Mouse (Mus musculus) heart, adult 11 months (tissue): ENCODE measurements around the gene Trib2.

ENCODE experiments used
- DNase-seq: peaks from one replicate; pipeline ENCODE4 v3.0.0; 2022

Gene Trib2

GRCm38 (mm10) chr12:15760684-15761083 lies 56.0 kb downstream of the Trib2 start:
- DNase-seq: peak; percentile 83

- DNase-seq: peak; percentile 83
Observed at GRCm38 (mm10) chr12:15758866-15759265, 57.9 kb downstream of the Trib2 start.

- DNase-seq: no peak
Observed at GRCm38 (mm10) chr12:15757351-15757750, 59.4 kb downstream of the Trib2 start.

GRCm38 (mm10) chr12:15755030-15755690 lies 61.6 kb downstream of the Trib2 start:
- peak; percentile 67 for DNase-seq

GRCm38 (mm10) chr12:15754602-15755001 lies 62.1 kb downstream of the Trib2 start:
- DNase-seq: peak; percentile 92

GRCm38 (mm10) chr12:15749646-15750195 lies 67.0 kb downstream of the Trib2 start:
- no peak for DNase-seq

- DNase-seq: peak; percentile 96
Observed at GRCm38 (mm10) chr12:15745752-15746151, 71.0 kb downstream of the Trib2 start.
